Mouse (Mus musculus) forebrain, embryonic 14.5 days (tissue): ENCODE measurements around the gene Rbm47. TPM values are rescaled to one million over a fixed set of nuclear protein-coding genes. Genes with fewer than 3 reads are reported as not detected.
A peak's percentile ranks its signal among the peaks of the same experiment; 100 is the strongest.

ENCODE experiments used
- ATAC-seq: fragments of 200-750 bp; cut with Nextera tagmentation; 2 replicates; pipeline ENCODE4 v1.8.0; 2017; ENCODE audit warnings: mild to moderate bottlenecking, moderate library complexity
- DNase-seq: peaks from one replicate; pipeline ENCODE4 v3.0.0-alpha.2; 2015; ENCODE audit warnings: low spot score
- H3K27ac ChIP-seq: fragments of 300-500 bp; sonication (generic); 2 replicates; pipeline ENCODE4 v1.5.1; 2014; ENCODE audit warnings: low read depth, mild to moderate bottlenecking, control low read depth, low read length, moderate library complexity
- H3K27me3 ChIP-seq: fragments of 300-500 bp; sonication (generic); replicated peaks from 2 replicates; pipeline ENCODE4 v1.6.1; 2014; ENCODE audit warnings: low read length, control low read depth, mixed read lengths; ENCODE audit not compliant: control insufficient read depth, insufficient read depth
- H3K36me3 ChIP-seq: fragments of 300-500 bp; sonication (generic); 2 replicates; pipeline ENCODE4 v1.6.1; 2014; ENCODE audit warnings: low read length, control low read depth; ENCODE audit not compliant: control insufficient read depth, insufficient read depth
- H3K4me1 ChIP-seq: fragments of 300-500 bp; sonication (generic); 2 replicates; pipeline ENCODE4 v1.6.1; 2014; ENCODE audit warnings: antibody characterized with exemption, low read length, control low read depth; ENCODE audit not compliant: control insufficient read depth, insufficient read depth
- H3K4me2 ChIP-seq: fragments of 300-500 bp; sonication (generic); 2 replicates; pipeline ENCODE4 v1.6.1; 2014; ENCODE audit warnings: mild to moderate bottlenecking, control low read depth, low read length
- H3K4me3 ChIP-seq: fragments of 300-500 bp; sonication (generic); 2 replicates; pipeline ENCODE4 v1.5.1; 2014; ENCODE audit warnings: low read depth, low read length, control low read depth
- H3K9ac ChIP-seq: fragments of 300-500 bp; sonication (generic); 2 replicates; pipeline ENCODE4 v1.6.1; 2014; ENCODE audit warnings: mild to moderate bottlenecking, low read length, control low read depth, moderate library complexity
- H3K9me3 ChIP-seq: fragments of 300-500 bp; sonication (generic); replicated peaks from 2 replicates; pipeline ENCODE4 v1.6.1; 2016; ENCODE audit warnings: low read length, control low read depth, mixed read lengths; ENCODE audit not compliant: control insufficient read depth
- WGBS: fragments of 180-500 bp; shearing (Covaris S2); extraction: QIAGEN DNeasy Blood & Tissue Kit; methylation state at CpG from one replicate; pipeline ENCODE4 v1.1.7; 2014; 5-methylcytosine and 5-hydroxymethylcytosine counted together
- polyA plus RNA-seq: library from polyadenylated mRNA; unstranded; fragments of >200 nt; fragmentation: Nextera tagmentation; extraction: Ambion mirVana; gene quantifications from 2 replicates; pipeline ENCODE4 v1.2.1, GENCODE M21; 2014

The Rbm47 gene
- polyA plus RNA-seq, 1 experiment from 2014 or later: 2.2 TPM

GRCm38 (mm10) chr5:66042651-66043340 lies 130.1 kb downstream of the Rbm47 start:
- Histone ChIP-seq H3K4me2 (no peak overlapping the region), H3K4me3 (no peak overlapping the region), H3K36me3 (no peaks in the 10 kb centered on the region), H3K27me3 (no peaks in the 10 kb centered on the region), H3K9ac (no peak overlapping the region), H3K27ac (no peak overlapping the region), H3K4me1 (no peaks in the 10 kb centered on the region), H3K9me3 (no peaks in the 10 kb centered on the region)
- WGBS: 55% methylated on average over 10 of the region's 10 CpGs
- no peak for ATAC-seq
- DNase-seq: no peak

DNA sequence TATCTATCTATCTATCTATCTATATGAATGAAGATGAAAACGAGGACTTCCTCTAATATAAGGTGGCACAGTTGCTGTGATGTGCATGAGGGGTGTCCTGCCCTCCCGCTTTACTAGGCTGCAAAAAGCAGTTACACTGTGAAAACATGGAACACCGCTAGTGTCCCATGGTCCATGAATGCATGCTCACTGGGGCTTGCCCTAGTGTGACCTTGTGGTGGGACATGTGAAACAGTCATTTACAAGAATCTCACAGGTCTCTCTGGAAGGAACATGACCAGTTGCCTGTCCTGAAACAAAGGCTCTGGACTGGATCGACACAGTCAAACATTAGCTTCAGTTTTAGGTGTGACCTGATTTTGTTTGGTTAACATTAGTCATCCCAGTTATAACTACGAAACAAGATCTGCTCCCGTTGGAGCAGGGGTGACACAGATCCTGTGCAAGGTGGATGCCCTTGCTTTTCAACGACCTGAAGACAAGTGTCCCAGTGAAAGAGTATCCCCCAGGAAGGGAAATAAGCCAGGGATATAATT lies 132.1 kb downstream of the Rbm47 start:
- no peak overlapping the region for H3K4me2 ChIP-seq
- H3K9me3 ChIP-seq: no peaks in the 10 kb centered on the region
- peaks cover 11% of the 10 kb centered on the region for H3K4me1 ChIP-seq
- DNase-seq (no peak), ATAC-seq (no peak)
- H3K27me3 ChIP-seq: no peaks in the 10 kb centered on the region
- no peaks in the 10 kb centered on the region for H3K36me3 ChIP-seq
- no peak overlapping the region for H3K27ac ChIP-seq
- H3K4me3 ChIP-seq: no peak overlapping the region
- 91% methylated on average over 7 of the region's 7 CpGs for WGBS
- no peak overlapping the region for H3K9ac ChIP-seq

GRCm38 (mm10) chr5:66039813-66040212 lies 133.1 kb downstream of the Rbm47 start:
- no peak for DNase-seq
- WGBS: 91% methylated on average over 2 of the region's 2 CpGs

GRCm38 (mm10) chr5:66037066-66037465 lies 135.9 kb downstream of the Rbm47 start:
- Histone ChIP-seq H3K4me1 (peaks cover 11% of the 10 kb centered on the region), H3K9ac (no peak overlapping the region), H3K36me3 (no peaks in the 10 kb centered on the region), H3K4me3 (no peak overlapping the region), H3K27me3 (no peaks in the 10 kb centered on the region), H3K9me3 (no peaks in the 10 kb centered on the region), H3K4me2 (no peak overlapping the region), H3K27ac (no peak overlapping the region)
- DNase-seq: no peak
- 68% methylated on average over 6 of the region's 6 CpGs for WGBS
- no peak for ATAC-seq

More at GRCm38 (mm10) chr5:66039813-66040212, 133.1 kb downstream of the Rbm47 start:
- no peak overlapping the region for H3K9ac ChIP-seq
- ATAC-seq: no peak
- no peak overlapping the region for H3K4me3 ChIP-seq
- peaks cover 11% of the 10 kb centered on the region for H3K4me1 ChIP-seq
- H3K36me3 ChIP-seq: no peaks in the 10 kb centered on the region
- no peak overlapping the region for H3K4me2 ChIP-seq
- no peak overlapping the region for H3K27ac ChIP-seq
- no peaks in the 10 kb centered on the region for H3K27me3 ChIP-seq
- H3K9me3 ChIP-seq: no peaks in the 10 kb centered on the region

DNA sequence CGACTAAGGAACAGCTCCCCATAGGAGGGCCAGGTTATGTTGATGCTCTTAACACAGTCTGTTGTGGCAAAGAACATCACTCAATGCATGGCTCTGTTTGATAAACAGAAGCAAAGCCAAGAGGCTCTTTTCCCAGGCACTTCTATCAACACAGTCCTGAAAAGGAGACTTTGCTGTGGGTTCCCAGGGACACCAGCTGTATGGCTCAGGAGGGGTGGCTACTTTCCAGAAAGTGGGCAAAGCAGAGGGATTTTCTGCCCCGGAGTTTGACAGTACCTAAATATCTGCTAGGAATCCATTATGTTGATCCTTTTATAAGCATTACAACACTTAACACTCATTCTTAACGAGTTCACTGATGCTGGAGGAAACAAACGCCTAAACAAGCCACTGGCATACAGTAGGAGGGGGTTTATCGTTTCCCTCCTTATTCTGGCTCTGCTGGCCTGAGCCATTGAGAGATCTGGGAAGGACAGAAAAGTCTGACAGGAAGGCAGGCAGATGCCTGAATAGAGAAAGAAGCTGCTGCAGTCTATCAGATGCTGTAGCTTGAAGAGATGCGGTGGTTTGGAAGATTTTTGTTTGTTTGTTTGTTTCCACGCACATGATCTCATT lies 136.4 kb downstream of the Rbm47 start:
- H3K36me3 ChIP-seq: no peaks in the 10 kb centered on the region
- no peaks in the 10 kb centered on the region for H3K27me3 ChIP-seq
- ATAC-seq: 0 out of 2 replicates have a peak, but pooled peaks have one; percentile 26
- H3K4me3 ChIP-seq: no peak overlapping the region
- DNase-seq: peak; percentile 54
- H3K9ac ChIP-seq: no peak overlapping the region
- H3K9me3 ChIP-seq: no peaks in the 10 kb centered on the region
- H3K4me1 ChIP-seq: peaks cover 11% of the 10 kb centered on the region
- no peak overlapping the region for H3K4me2 ChIP-seq
- 24% methylated on average over 7 of the region's 7 CpGs for WGBS
- H3K27ac ChIP-seq: no peak overlapping the region

DNA sequence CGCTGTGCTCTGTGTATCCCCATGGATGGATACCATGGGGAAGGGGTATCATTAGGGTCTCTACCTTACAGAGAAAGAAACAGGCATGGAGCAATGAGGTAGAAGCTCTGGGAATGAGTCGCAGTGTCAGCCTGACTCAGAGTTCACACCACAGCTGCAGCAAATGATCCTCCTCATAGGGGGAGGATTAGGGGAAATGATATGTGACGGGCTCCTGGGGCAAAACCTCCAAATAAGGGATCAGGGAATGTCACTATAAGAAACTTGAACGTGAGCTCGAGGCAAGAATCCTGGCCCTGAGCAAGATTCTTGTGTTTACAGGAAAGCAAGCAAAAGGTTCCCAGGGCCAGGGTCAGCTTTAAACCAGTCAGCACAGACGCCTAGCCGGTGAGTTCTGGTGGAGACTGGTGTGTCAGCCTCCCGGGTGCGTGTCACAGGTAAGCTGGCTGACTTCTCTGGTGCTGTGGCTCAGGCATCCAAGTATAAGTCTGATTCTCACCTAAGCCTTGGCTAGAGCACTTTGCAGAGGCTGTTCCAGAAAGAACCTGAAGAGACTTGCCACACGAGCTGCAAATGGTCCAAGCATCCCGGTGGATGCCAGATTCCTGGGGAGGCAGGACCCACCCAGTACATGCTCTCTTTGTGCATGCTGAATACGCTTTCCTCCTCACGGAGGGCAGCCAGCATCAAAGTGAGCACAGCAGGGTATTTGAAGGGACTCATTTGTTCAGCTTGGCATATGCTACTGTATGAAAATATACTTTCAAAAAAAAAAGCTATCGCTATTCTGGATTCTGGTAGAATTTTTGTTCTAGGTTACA lies 138.3 kb downstream of the Rbm47 start:
- peak; percentile 27 for DNase-seq
- Histone ChIP-seq H3K9ac (no peak overlapping the region), H3K4me3 (no peak overlapping the region), H3K27me3 (no peaks in the 10 kb centered on the region), H3K36me3 (no peaks in the 10 kb centered on the region), H3K27ac (no peak overlapping the region), H3K9me3 (no peaks in the 10 kb centered on the region), H3K4me2 (no peak overlapping the region), H3K4me1 (peaks cover 11% of the 10 kb centered on the region)
- no peak for ATAC-seq
- WGBS: 62% methylated on average over 14 of the region's 14 CpGs

DNA sequence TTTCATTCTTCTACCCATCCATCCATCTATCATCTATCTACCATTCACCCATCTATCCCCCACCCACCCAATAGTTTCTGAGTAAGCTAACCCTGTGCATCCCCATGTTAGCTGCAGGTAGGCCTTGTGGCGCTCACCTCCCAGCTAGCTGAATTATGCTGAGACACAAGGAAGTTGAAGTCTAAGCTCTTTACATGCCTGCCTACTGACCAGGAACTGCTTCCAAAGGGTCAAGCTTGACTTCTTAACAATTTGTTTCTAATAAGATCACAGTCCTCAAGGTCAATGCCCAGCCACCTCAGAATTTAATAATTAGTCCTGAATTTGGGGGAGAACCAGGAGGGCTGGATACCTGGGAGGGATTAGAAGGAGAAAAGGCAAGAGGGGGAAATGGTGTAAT lies 140.1 kb downstream of the Rbm47 start:
- 90% methylated on average over 1 of the region's 1 CpGs for WGBS
- DNase-seq (no peak), ATAC-seq (no peak)
- no peak overlapping the region for H3K9ac ChIP-seq
- H3K4me1 ChIP-seq: peaks cover 11% of the 10 kb centered on the region
- no peaks in the 10 kb centered on the region for H3K36me3 ChIP-seq
- no peak overlapping the region for H3K4me3 ChIP-seq
- no peaks in the 10 kb centered on the region for H3K9me3 ChIP-seq
- H3K4me2 ChIP-seq: no peak overlapping the region
- no peak overlapping the region for H3K27ac ChIP-seq
- no peaks in the 10 kb centered on the region for H3K27me3 ChIP-seq

- Histone ChIP-seq H3K4me1 (peaks cover 7% of the 10 kb centered on the region), H3K9me3 (no peaks in the 10 kb centered on the region), H3K36me3 (no peaks in the 10 kb centered on the region), H3K4me3 (no peak overlapping the region), H3K27me3 (no peaks in the 10 kb centered on the region), H3K9ac (no peak overlapping the region), H3K27ac (no peak overlapping the region), H3K4me2 (no peak overlapping the region)
- ATAC-seq (no peak), DNase-seq (no peak)
- 84% methylated on average over 5 of the region's 5 CpGs for WGBS
Observed at GRCm38 (mm10) chr5:66031699-66032098, 141.2 kb downstream of the Rbm47 start.
